Mouse (Mus musculus) small intestine, adult 2 months (tissue): ENCODE measurements around the gene 1700015G11Rik.

ENCODE experiments used
- CTCF ChIP-seq: fragments of 200-500 bp; IDR thresholded peaks from 2 replicates; pipeline ENCODE4 v1.5.1; 2012; ENCODE audit warnings: low read depth, mild to moderate bottlenecking, control low read depth, inconsistent platforms, low read length, moderate library complexity, mixed read lengths; ENCODE audit not compliant: insufficient replicate concordance, insufficient read length; ENCODE audit errors: extremely low read depth
- POLR2A ChIP-seq: fragments of 200-500 bp; IDR thresholded peaks from 2 replicates; pipeline ENCODE4 v1.6.1; 2012; ENCODE audit warnings: low read depth, mild to moderate bottlenecking, control low read depth, inconsistent platforms, low read length, moderate library complexity

DNA sequence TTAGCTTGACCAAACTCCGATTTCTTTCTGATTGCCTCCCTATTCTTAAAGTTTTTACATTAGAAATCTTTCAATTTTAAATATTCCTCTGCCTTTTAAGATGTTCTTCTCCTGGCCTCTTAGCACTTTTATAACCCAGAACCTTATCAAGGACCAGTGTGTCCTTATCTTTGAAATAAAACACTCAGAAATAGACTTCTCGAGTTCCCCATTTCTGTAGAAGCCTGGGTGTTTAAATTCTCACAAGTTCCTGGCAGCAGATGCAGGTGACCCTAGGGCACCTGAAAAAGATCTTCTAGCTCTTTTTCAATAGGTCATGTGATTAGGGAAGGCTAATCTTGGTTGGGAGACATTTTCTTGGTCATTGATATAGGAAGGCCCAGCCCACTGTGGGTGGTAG is 8.4 kb downstream of the 1700015G11Rik start:
- TF ChIP-seq CTCF (no peak), POLR2A (no peak)
